Mouse (Mus musculus): Measurements from ENCODE around the gene Nr6a1.

Gene Nr6a1

DNA sequence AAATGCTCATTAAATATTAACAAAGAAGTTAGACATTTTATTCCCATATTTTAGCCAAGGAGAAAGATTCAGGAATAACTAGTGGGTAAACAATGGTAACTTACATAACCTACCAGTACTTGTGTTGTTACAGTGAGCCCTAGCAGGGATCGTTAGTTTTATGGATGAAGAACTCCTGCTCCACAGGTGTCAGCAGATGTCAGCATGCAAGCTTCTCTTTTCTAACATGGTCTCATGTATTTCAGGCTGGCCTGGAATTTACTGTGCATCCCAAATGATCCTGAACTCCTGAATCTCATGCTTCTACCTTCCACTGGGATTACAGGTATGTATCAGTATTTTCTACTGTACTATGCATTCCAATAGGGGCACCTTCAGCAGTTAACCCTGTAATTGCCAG lies 54.8 kb downstream of the Nr6a1 start:
- no peak for DNase-seq

- DNase-seq, result no peak
Observed at GRCm38 (mm10) chr2:38866711-38867110, 60.8 kb downstream of the Nr6a1 start.

- DNase-seq, result no peak
Observed at GRCm38 (mm10) chr2:38864011-38864410, 63.5 kb downstream of the Nr6a1 start.

DNA sequence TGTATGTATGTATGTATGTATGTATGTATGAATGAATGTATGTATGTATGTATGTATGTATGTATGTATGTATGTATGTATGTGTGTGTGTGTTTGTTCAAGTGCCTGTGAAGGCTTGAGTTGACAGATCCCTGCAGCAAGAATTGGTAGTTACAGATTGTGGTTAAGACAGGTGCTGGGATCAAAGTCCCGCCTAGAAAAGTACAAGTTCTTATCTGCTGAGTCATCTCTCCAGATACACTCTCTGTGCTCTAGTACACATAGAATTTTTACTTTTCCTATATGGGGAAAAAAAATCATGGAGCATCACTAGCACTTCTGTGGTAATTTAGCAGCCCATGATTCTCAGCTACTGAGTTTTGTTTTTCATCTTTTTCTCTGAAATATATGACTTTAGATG lies 75.7 kb downstream of the Nr6a1 start:
- DNase-seq, result no peak

DNA sequence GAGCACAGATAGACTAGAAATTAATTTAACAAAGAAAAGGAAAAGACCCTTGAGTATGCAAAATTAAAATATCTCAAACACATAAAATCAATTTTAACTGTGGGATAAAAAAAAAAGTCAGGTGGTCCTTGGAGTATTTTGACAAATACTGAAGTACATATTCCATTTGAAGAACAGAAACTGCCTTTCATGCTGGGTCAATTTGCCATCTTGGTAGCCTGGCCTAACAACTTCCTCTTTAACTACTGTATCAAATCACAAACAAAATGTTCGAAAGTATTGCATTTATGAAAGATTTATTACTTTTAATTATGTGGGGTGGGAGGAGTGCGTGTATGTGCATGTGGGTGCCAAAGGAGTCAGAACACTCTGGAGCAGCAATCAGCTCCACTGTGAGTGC lies 81.2 kb downstream of the Nr6a1 start:
- DNase-seq, result no peak

DNA sequence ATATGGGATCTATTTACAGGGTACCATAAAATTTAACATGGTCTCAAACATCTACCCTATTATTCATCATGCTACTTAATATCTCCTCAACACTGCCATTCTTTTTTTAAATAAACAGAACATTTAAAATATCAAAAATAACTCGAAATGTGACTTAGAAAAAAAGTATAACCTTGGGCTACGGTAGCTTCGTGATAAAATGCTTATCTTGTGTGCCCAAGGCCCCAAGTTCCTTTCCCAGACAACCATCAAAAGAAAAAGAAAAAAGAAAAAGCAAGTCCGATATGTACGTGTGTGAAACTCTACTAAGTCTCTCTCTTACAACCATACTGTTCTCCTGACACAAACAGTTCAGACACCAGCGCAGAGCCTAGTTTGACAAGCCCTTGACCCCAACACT lies 92.0 kb downstream of the Nr6a1 start:
- no peak for DNase-seq

- DNase-seq, result no peak
Observed at GRCm38 (mm10) chr2:38831976-38832375, 95.5 kb downstream of the Nr6a1 start.

GRCm38 (mm10) chr2:38829521-38829920 lies 98.0 kb downstream of the Nr6a1 start:
- DNase-seq, result no peak

DNA sequence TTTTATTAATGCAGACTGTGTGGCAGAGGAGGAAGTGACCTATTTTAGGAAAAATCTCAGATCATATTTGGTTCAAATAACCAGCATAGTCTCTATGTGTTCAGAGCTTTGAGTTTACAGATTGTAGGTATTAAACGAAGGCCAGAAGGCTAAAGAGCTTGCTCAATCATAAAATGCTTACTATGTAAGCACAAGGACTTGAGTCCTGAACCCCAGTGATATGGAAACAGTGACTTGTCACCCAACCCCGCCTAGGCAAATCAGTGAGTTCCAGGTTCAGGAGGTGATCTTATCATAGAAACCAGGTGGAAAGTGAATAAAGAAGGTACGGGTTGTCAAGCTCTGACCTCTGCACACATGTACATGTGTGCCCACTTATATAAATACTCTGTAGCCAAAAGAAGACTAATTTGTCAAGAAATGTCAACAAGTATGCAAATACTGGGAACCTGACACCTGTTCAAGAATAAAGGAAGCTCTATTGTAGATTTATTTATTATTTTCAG lies 99.6 kb downstream of the Nr6a1 start:
- DNase-seq, result no peak

DNA sequence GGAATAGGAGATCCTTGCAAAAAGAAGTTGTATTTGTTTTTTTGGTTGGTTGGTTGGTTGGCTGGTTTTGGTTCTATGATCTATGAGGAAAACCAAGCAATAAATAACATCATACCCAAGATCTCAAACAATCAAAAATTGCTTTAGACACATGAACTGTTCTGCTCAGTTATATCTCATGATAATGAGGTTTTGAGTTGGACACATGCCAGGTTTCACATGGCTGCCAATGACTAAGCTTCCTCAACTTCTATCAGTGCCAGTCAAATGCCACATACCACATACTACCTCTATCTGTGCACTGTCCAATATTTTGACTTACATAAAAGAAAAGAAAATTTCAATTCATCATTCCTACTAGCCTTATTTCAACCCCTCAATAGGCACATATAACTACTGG lies 101.3 kb downstream of the Nr6a1 start:
- DNase-seq, result no peak

DNA sequence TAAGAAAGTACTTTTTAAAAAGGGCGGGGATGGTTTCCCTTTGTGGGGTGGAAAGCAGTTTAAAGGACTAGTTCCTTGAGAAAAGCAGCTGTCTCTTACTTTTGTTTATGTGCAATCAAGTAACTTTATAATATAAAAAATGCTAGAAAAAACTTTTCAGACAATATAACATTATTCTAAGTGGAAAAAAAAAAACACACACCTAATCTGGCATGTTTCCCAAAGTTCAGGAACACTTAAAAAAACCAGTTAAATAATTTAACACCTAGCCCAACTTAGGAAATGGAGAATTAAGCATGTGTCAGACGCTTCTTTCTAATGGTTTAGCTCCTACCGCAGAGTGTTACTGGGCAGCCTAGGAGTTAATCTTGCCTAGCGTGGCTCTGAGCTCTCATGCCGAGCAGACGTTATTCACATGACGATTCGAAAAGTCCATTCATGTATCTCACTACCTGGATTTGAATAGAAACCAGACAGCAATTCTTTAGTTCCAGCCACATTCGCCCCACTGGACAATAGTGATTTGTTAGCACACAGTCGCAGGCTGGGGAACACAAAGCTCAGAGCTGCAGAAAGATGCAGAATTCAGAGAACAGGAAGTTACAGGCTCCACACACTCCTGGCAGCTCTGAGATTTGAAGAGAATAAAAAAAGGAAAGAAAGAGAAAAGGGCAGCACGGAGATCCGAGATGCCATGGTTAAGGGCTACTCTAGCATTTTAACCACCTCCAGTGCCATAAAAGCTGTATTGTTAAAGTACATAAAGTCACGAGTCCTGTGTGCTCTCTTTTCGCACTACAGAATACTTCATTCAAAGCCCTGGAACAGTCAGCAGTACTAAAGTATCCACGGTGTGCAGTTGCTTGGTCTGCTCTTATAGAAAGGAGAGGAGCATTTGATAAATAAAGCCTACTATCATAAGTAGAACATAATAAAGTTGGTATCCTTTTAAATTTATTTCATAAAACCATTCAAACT lies 102.4 kb downstream of the Nr6a1 start:
- peak; percentile 18 to 30 for DNase-seq

- DNase-seq, result peak; percentile 57 to 66
Observed at GRCm38 (mm10) chr2:38823912-38824583, 103.4 kb downstream of the Nr6a1 start.

GRCm38 (mm10) chr2:38823406-38823805 lies 104.1 kb downstream of the Nr6a1 start:
- no peak for DNase-seq

DNA sequence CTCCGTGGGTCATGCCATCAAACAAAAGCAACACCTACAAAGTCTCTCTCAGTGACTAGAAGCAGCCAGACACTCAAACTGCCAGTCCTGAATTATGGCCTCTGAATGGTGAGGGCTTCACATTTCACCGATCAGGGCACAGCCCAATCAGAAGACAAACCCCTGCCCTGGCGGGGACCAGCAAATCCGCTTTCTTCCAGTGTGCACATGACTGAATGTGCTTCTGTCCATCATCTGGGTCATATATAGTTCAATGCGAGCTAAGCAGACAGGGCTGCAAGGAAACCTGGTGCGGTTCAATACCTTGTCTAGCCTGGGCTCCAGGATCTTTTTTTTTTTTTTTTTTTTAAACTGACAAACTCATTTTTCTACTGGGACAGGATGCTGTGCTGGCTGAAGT lies 104.5 kb downstream of the Nr6a1 start:
- DNase-seq, result peak; percentile 42 to 48

- DNase-seq, result no peak
Observed at GRCm38 (mm10) chr2:38817487-38817886, 110.0 kb downstream of the Nr6a1 start.

DNA sequence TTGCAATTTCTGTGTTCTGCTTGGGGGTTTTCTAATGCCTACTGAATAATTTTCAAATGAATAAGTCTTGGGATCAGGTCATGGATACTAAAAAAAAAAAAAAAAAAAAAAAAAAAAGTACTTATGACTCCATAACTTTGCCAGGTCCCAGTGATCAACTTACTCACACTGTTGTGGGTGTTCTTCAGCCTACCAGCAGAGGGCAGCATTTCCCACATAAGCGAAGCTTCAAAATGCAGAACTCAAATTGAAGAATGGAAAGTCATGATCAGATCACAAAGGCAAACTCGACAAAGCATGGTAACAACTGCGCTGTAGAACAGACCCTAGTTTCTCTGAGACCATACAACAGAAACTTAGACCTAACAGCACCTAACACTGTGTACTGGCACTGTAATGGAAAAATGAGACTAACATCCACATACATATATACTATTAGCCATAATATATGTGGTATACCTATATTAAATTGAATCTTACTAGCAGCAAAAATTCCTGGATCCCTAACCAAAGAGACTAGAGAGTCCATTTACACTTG lies 130.3 kb downstream of the Nr6a1 start:
- DNase-seq, result peak; percentile 61 to 67

DNA sequence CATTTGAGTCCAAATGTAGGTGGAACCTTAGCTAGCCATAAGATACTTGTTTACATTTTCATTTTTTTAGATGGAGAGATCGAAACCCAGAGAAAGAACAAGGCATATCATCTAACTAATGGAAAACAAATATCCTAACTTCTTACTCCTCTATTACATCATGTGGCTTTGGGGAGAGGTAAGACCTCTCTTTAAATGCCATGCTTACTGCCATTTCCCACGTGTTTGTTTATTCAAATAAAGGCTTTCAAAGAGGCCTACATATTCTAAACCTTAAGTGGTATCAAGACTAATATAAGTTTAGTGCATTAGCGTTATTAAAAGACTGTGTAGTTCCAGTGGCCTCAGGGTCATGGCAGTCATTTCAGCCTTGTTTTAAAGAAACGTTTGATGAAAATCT lies 140.2 kb downstream of the Nr6a1 start:
- DNase-seq, result no peak

DNA sequence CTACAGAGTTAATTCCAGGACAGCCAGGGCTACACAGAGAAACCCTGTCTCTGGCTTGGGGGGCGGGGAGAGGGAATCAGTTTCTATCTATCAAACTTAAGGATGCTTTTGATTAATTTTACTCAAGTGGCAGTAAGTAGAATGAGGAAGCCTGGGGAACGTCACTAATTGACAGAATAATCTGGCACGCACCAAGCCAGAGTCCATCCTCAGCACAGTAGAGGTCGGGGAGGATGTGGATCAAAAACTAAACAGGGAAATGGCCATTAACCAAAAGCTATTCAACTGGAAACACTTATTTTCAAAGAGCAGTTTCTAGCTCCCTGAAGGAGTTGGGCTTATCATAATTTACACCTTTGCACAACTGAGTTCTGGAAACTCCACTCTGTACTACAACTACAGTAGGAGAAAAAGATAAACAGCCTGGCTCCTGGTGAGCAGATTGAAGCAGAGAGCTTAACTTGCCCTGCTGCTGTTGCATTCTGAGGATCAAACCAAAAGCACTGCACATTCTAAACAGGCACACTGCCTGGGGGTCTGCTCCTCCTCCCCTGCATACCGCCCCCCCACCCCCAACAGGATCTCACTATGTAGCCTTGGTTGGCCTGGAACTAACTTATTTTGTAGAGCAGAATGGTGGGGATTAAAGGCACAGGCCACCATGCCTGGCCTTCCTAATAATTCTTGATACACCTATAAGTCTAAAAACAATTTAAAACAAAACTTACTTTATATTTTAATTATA lies 141.1 kb downstream of the Nr6a1 start:
- no peak for DNase-seq

DNA sequence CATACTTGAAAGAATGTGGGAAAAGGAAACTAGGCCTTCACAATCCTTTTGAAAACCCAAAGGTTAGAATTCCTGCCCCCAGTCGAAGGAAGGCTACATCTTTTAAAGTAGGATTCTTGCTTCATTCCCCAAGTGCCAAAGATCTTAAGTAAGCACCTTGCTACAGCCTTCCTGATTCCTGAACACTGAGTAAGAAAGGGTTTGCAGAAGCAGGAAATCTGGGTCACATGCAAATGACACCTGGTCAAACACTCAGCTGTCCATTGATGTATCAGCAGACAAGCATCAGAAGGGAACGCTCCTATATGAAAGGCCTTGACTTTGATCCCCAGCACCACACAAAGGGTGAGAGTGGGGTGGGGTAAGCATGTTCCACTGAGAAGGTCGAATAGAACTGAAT lies 142.4 kb downstream of the Nr6a1 start:
- no peak for DNase-seq

DNA sequence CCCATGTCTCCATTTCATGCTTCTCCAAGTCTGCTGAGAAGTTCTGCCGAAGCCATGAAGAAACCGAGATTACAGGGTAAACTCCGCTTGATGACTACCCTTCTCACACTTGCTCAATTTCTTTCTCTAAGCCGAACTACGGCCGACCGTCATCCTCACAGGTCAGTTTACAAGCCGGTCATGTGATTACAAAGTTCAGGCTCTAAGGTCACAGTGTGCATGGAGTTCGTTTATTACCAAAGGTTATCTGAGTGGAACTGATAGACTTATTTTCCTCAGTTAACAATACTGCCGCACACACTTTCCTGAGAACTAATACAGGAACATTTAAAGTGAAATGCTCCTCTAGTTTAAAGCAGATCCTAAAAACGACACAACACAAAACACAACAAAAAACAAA lies 143.1 kb downstream of the Nr6a1 start:
- no peak for DNase-seq

GRCm38 (mm10) chr2:38783364-38783763 lies 144.1 kb downstream of the Nr6a1 start:
- DNase-seq, result no peak

DNA sequence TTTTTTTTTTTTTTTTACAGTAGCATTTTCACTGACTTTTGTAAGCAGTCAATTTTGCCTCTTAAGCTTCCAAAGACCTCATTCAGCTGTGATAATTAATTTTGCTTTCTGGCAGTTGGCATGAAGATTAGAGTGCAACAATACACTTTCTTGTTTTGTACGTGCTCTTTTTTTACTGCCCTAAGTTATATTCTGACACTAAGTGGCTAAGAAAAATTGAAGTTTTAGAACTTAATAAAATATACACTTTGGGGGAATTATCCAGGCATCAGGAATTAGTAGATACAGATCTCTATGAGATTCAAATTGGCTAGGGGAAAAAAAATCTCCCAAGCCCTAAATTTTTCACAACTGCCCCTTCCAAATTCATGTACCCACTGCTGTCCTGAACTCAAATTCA lies 144.8 kb downstream of the Nr6a1 start:
- DNase-seq, result no peak
